ENCODE assay signal across 10 mouse cellular contexts in genomic region chr4:56261992-56262391, GRCm38 (mm10).
"Had no signal": no experiment of that assay in that cellular context is flagged by ENCODE, and none has a peak within 500 bp of the region (broad histone marks: within the 10 kb centered on the region; RNA-seq: fewer than 3 reads in every experiment).

No protein-coding gene starts in this region.

- DNase-seq: kidney, adult 2 months; kidney, postnatal 25 days; layer of hippocampus, adult 9-11 months; layer of hippocampus, postnatal 36 days; lung, adult 2 months; lung, postnatal 36 days; thymus, postnatal 25 days had no signal

- ATAC-seq: intestine, postnatal 0 days; liver, embryonic 12.5 days; midbrain, embryonic 15.5 days had no signal
